Mouse (Mus musculus) liver, embryonic 16.5 days (tissue): ENCODE measurements around the gene Uqcrc1. TPM values are rescaled to one million over a fixed set of nuclear protein-coding genes. Genes with fewer than 3 reads are reported as not detected.

Source experiments
- ATAC-seq: fragments of 200-750 bp; cut with Nextera tagmentation; 2 replicates; pipeline ENCODE4 v1.8.0; 2017; ENCODE audit warnings: low read depth, mild to moderate bottlenecking, moderate number of reproducible peaks, moderate library complexity
- H3K27ac ChIP-seq: fragments of 300-500 bp; sonication (generic); 2 replicates; pipeline ENCODE4 v1.5.1; 2014; ENCODE audit warnings: mild to moderate bottlenecking, low read length
- H3K27me3 ChIP-seq: fragments of 300-500 bp; sonication (generic); 2 replicates; pipeline ENCODE4 v1.6.1; 2014; ENCODE audit warnings: low read depth, low read length, mixed read lengths; ENCODE audit not compliant: control insufficient read depth, insufficient read depth
- H3K36me3 ChIP-seq: fragments of 300-500 bp; sonication (generic); 2 replicates; pipeline ENCODE4 v1.6.1; 2014; ENCODE audit warnings: mild to moderate bottlenecking; ENCODE audit not compliant: control insufficient read depth, insufficient read depth
- H3K4me1 ChIP-seq: fragments of 300-500 bp; sonication (generic); 2 replicates; pipeline ENCODE4 v1.6.1; 2014; ENCODE audit warnings: low read depth, low read length, mixed read lengths; ENCODE audit not compliant: control insufficient read depth
- H3K4me2 ChIP-seq: fragments of 300-500 bp; sonication (generic); 2 replicates; pipeline ENCODE4 v1.6.1; 2014; ENCODE audit warnings: low read depth, low read length, mixed read lengths
- H3K4me3 ChIP-seq: fragments of 300-500 bp; sonication (generic); 2 replicates; pipeline ENCODE4 v1.5.1; 2014; ENCODE audit warnings: low read depth, mild to moderate bottlenecking, low read length
- H3K9ac ChIP-seq: fragments of 300-500 bp; sonication (generic); 2 replicates; pipeline ENCODE4 v1.6.1; 2014; ENCODE audit warnings: low read depth, low read length
- H3K9me3 ChIP-seq: fragments of 300-500 bp; sonication (generic); replicated peaks from 2 replicates; pipeline ENCODE4 v1.6.1; 2016; ENCODE audit warnings: low read length; ENCODE audit not compliant: control insufficient read depth
- WGBS: fragments of 180-500 bp; shearing (Covaris S2); extraction: QIAGEN DNeasy Blood & Tissue Kit; methylation state at CpG from one replicate; pipeline ENCODE4 v1.1.7; 2014; ENCODE audit not compliant: insufficient replicate concordance; 5-methylcytosine and 5-hydroxymethylcytosine counted together
- microRNA counts: library from miRNA; unstranded; fragments of <30 nt; microRNA quantifications from one replicate; lab custom pipeline; 2016
- microRNA-seq: library from miRNA; unstranded; fragments of <30 nt; microRNA quantifications from one replicate; pipeline ENCODE4, GENCODE M21; 2016
- polyA plus RNA-seq: library from polyadenylated mRNA; unstranded; fragments of >200 nt; fragmentation: Nextera tagmentation; extraction: Ambion mirVana; gene quantifications from 2 replicates; pipeline ENCODE4 v1.2.1, GENCODE M21; 2015

Gene Uqcrc1
- polyA plus RNA-seq, 1 experiment from 2014 or later: 310 TPM

GRCm38 (mm10) chr9:108992085-108992469 lies 55.6 kb downstream of the Uqcrc1 start:
- peak overlapping the region; percentile 90 for H3K4me2 ChIP-seq
- peak overlapping the region; percentile 66 for H3K4me3 ChIP-seq
- H3K9me3 ChIP-seq: no peaks in the 10 kb centered on the region
- H3K27ac ChIP-seq: 0 out of 2 replicates have a peak overlapping the region, but pooled peaks have one; percentile 18
- no peaks in the 10 kb centered on the region for H3K36me3 ChIP-seq
- peak overlapping the region; percentile 53; the same call in 1 of the 2 replicates for H3K9ac ChIP-seq
- H3K4me1 ChIP-seq: peaks cover 31% of the 10 kb centered on the region
- 18% methylated on average over 18 of the region's 18 CpGs for WGBS
- H3K27me3 ChIP-seq: no peaks in the 10 kb centered on the region
- no peak for ATAC-seq

GRCm38 (mm10) chr9:108992620-108993361 lies 56.4 kb downstream of the Uqcrc1 start:
- peak overlapping the region; percentile 90 for H3K4me2 ChIP-seq
- no peaks in the 10 kb centered on the region for H3K9me3 ChIP-seq
- H3K27ac ChIP-seq: no peak overlapping the region
- ATAC-seq: no peak
- H3K9ac ChIP-seq: no peak overlapping the region
- peaks cover 29% of the 10 kb centered on the region for H3K4me1 ChIP-seq
- no peaks in the 10 kb centered on the region for H3K27me3 ChIP-seq
- 45% methylated on average over 9 of the region's 9 CpGs for WGBS
- no peaks in the 10 kb centered on the region for H3K36me3 ChIP-seq
- H3K4me3 ChIP-seq: peak overlapping the region; percentile 66

- no peak for ATAC-seq
- peaks cover 18% of the 10 kb centered on the region for H3K4me1 ChIP-seq
- H3K4me3 ChIP-seq: no peak overlapping the region
- WGBS: 64% methylated on average over 9 of the region's 9 CpGs
- no peaks in the 10 kb centered on the region for H3K27me3 ChIP-seq
- H3K9me3 ChIP-seq: no peaks in the 10 kb centered on the region
- no peaks in the 10 kb centered on the region for H3K36me3 ChIP-seq
- 0 out of 2 replicates have a peak overlapping the region, but pooled peaks have one; percentile 5 for H3K27ac ChIP-seq
- no peak overlapping the region for H3K9ac ChIP-seq
- peak overlapping the region; percentile 1; the same call in 1 of the 2 replicates for H3K4me2 ChIP-seq
Observed at GRCm38 (mm10) chr9:108996411-108996810, 60.0 kb downstream of the Uqcrc1 start.

- H3K4me3 ChIP-seq: no peak overlapping the region
- WGBS: 59% methylated on average over 19 of the region's 19 CpGs
- no peaks in the 10 kb centered on the region for H3K36me3 ChIP-seq
- H3K27ac ChIP-seq: peak overlapping the region; percentile 51; the same call in 1 of the 2 replicates
- H3K9ac ChIP-seq: no peak overlapping the region
- H3K27me3 ChIP-seq: no peaks in the 10 kb centered on the region
- H3K4me1 ChIP-seq: peaks cover 9% of the 10 kb centered on the region
- H3K4me2 ChIP-seq: no peak overlapping the region
- no peak for ATAC-seq
- no peaks in the 10 kb centered on the region for H3K9me3 ChIP-seq
Observed at GRCm38 (mm10) chr9:108998287-108999166, 62.1 kb downstream of the Uqcrc1 start.

GRCm38 (mm10) chr9:108999167-108999526 lies 62.7 kb downstream of the Uqcrc1 start:
- peak; percentile 26; the same call in 1 of the 2 replicates for ATAC-seq
- no peak overlapping the region for H3K4me3 ChIP-seq
- no peaks in the 10 kb centered on the region for H3K36me3 ChIP-seq
- 21% methylated on average over 4 of the region's 4 CpGs for WGBS
- H3K4me1 ChIP-seq: peaks cover 9% of the 10 kb centered on the region
- H3K4me2 ChIP-seq: no peak overlapping the region
- peak overlapping the region; percentile 51; the same call in 1 of the 2 replicates for H3K27ac ChIP-seq
- no peak overlapping the region for H3K9ac ChIP-seq
- H3K9me3 ChIP-seq: no peaks in the 10 kb centered on the region
- H3K27me3 ChIP-seq: no peaks in the 10 kb centered on the region

MicroRNAs within 50 kb of the gene (microRNA counts, 519-probe panel; counts per million panel counts)
- 60.7 counts per million for microRNA mmu-miR-711 (lab: Ali Mortazavi, UCI)

Small RNA genes within 50 kb of the gene (microRNA-seq; reads per million reads assigned to microRNA genes)
- gene Mir711: not detected

Other genes with a start within 250 kb of the Uqcrc1 start
- 6.6 and 8.8 TPM in 2 replicates for gene Prkar2a, start 247.3 kb upstream of the Uqcrc1 start, polyA plus RNA-seq
- gene Ip6k2, start 152.8 kb upstream of the Uqcrc1 start, polyA plus RNA-seq: 12.4 and 13.6 TPM in 2 replicates
- 3.5 and 3.6 TPM in 2 replicates for gene Nckipsd, start 128.3 kb upstream of the Uqcrc1 start, polyA plus RNA-seq
- gene Celsr3, start 110.3 kb upstream of the Uqcrc1 start, polyA plus RNA-seq: 0.16 and 0.22 TPM in 2 replicates
- 4.8 and 4.9 TPM in 2 replicates for gene Slc26a6, start 83.3 kb upstream of the Uqcrc1 start, polyA plus RNA-seq
- gene Tmem89, start 22.0 kb upstream of the Uqcrc1 start, polyA plus RNA-seq: not detected in 2 replicates
- 0.19 and 0.46 TPM in 2 replicates for gene Col7a1, start 17.0 kb downstream of the Uqcrc1 start, polyA plus RNA-seq
- not detected in 2 replicates for gene Ucn2, start 49.4 kb downstream of the Uqcrc1 start, polyA plus RNA-seq
- 4.0 and 4.4 TPM in 2 replicates for gene Pfkfb4, start 55.1 kb downstream of the Uqcrc1 start, polyA plus RNA-seq
- 20.9 and 23.2 TPM in 2 replicates for gene Shisa5, start 101.9 kb downstream of the Uqcrc1 start, polyA plus RNA-seq
- 7.4 and 8.8 TPM in 2 replicates for gene Trex1, start 123.1 kb downstream of the Uqcrc1 start, polyA plus RNA-seq
- 8.5 and 8.8 TPM in 2 replicates for gene Atrip, start 137.5 kb downstream of the Uqcrc1 start, polyA plus RNA-seq
- gene Ccdc51, start 145.9 kb downstream of the Uqcrc1 start, polyA plus RNA-seq: 10.0 and 11.9 TPM in 2 replicates
- gene Tma7, start 146.0 kb downstream of the Uqcrc1 start, polyA plus RNA-seq: 259 and 313 TPM in 2 replicates
- 4.9 and 6.3 TPM in 2 replicates for gene Plxnb1, start 158.8 kb downstream of the Uqcrc1 start, polyA plus RNA-seq
- gene Fbxw21, start 225.4 kb downstream of the Uqcrc1 start, polyA plus RNA-seq: not detected in 2 replicates